Mouse (Mus musculus) olfactory bulb, adult 2 months (tissue): ENCODE results near the gene C3ar1.

Experiments used
- CTCF ChIP-seq: fragments of 200-500 bp; IDR thresholded peaks from 2 replicates; pipeline ENCODE4 v1.5.1; 2012; ENCODE audit warnings: low read depth, mild to moderate bottlenecking, low read length, moderate library complexity; ENCODE audit not compliant: insufficient read depth
- POLR2A ChIP-seq: fragments of 200-500 bp; IDR thresholded peaks from 2 replicates; pipeline ENCODE4 v1.6.1; 2012; ENCODE audit warnings: mild to moderate bottlenecking, low read depth, low read length, moderate library complexity; ENCODE audit not compliant: insufficient read depth

- TF ChIP-seq POLR2A: no peak
- no peak for TF ChIP-seq CTCF
Measured at GRCm38 (mm10) chr6:122819306-122820070, 36.5 kb downstream of the C3ar1 start, which contains the start of gene Foxj2.
